Mouse (Mus musculus): ENCODE measurements around the gene Sox11. TPM values are rescaled to one million over a fixed set of nuclear protein-coding genes. Genes with fewer than 3 reads are reported as not detected.

The Sox11 gene
- total RNA-seq, 2 experiments from 2014 or later = 1.4 to 2.2 TPM

GRCm38 (mm10) chr12:27338116-27338515, 4.3 kb downstream of the Sox11 start:
- intact Hi-C loops (cut with DNase I; ENCODE audit: low total_unique reads) = no loop called here
- DNase-seq = no peak

DNA sequence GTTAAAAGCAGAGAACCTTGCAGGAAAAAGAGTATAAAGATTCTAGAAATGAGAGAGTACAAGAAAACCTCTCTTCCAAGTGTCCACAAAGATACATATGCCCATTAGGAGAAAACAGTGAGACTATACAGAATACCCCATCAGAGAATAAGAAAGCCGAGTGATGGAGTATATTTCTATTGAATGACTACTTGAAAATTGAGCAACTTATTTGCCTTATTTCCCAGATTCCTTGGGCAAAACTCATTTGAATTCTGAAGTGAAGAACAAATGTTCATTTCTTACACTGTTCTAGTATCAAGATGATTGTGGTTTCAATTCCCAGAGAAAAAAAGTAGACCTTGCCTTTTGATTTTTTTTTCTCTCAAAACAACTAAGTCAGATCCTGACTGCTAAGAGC, 4.9 kb downstream of the Sox11 start:
- no peak for DNase-seq
- intact Hi-C loops (cut with DNase I; ENCODE audit: low total_unique reads) = no loop called here

DNA sequence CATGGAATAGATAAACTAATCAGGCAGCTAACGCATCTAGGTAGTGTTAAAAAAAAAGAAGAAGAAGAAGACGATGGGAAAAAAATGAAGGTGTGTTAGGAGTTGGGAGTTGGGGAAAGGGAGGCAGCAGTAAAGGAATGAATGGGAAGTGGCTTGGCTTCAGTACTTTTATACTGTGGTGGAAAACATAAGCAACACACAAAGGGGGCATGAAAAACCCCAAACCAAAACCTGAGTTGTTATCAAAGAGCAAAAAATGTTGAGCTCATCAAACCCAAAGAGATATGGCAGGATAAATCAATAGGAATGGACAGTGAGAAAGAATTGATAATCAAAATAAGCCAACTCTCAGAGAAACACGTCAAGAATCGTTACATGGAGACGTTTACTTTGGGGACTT, 5.6 kb downstream of the Sox11 start:
- intact Hi-C loops (cut with DNase I; ENCODE audit: low total_unique reads) = no loop called here
- DNase-seq = no peak

DNA sequence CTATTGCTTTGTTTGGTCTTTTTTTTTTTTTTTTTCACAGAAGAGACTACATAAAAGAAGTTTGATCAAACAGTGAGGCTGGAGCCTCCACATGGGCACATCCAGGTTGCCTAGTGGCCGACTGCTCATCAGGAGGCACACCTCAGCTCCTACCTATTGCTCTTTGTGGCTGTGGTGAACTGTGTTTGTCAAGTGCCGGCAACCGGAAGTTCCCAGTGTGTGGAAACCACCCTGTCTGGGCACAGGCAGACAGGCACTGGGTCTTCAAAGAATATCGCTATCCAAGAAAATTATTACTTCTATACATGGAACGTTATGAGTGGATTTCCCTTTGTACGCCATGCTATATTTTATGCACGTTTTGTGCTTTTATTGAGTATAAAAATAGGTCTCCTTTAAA, 6.0 kb downstream of the Sox11 start:
- no peak for DNase-seq
- intact Hi-C loops (cut with DNase I; ENCODE audit: low total_unique reads) = no loop called here

DNA sequence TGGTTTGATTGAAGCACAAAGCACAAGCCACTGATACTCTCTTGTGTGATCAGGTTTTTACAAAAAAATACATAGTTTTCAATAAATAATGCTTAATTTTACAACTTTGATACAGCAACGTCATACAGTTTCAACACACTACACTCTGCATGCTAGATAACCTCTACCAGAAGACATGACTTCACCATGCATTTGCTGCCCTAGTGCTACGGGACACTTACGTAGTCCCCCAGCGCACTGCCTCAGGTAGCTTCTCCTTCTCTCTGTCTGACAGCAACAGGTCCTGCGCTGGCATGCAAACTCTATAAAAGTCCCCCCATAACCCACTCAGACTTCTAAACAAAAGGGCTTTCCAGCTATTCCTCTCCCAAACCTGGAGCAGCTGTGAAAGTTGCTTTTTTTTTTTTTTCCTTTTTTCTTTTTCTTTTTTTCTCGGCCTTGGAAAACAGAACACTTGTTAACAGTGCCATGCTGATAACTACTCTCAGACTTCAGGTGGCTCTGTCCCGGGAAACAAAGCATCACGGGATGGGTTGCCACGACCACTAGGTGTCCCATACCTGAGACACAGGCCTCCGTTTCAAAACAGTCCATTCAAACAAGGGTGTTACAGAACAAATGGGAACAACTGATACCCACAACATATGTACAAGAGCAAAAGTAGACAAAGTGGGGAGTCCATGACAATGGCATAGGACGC, 6.9 kb downstream of the Sox11 start:
- intact Hi-C loops (cut with DNase I; ENCODE audit: low total_unique reads) = no loop called here
- DNase-seq = no peak

- intact Hi-C loops (cut with DNase I; ENCODE audit: low total_unique reads) = no loop called here
- no peak for DNase-seq
Measured at GRCm38 (mm10) chr12:27333590-27333989, 8.8 kb downstream of the Sox11 start.

DNA sequence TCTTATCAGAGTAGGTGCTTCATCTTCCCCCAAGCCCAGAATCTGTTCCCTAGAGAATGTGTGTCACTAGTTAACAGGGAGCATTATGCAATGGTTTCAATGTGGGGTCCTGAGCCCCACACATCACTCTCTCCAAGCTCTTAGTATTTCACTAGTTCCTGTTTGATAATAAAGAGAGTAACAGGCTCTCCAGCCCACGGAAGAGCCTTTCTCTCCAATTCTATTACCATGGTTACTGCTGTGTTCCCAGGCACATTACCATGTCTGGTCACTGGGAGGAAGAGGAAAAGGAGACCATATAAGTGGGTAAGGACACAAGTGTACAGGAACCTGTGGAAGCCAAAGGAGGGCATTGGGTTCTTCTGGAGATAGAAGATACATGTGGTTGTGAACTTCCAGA, 19.0 kb downstream of the Sox11 start:
- DNase-seq = no peak
- intact Hi-C loops (cut with DNase I; ENCODE audit: low total_unique reads) = no loop called here

GRCm38 (mm10) chr12:27320705-27321104, 21.7 kb downstream of the Sox11 start:
- no peak for DNase-seq
- intact Hi-C loops (cut with DNase I; ENCODE audit: low total_unique reads) = no loop called here

GRCm38 (mm10) chr12:27312985-27313384, 29.4 kb downstream of the Sox11 start:
- intact Hi-C loops (cut with DNase I; ENCODE audit: low total_unique reads) = no loop called here
- no peak for DNase-seq

DNA sequence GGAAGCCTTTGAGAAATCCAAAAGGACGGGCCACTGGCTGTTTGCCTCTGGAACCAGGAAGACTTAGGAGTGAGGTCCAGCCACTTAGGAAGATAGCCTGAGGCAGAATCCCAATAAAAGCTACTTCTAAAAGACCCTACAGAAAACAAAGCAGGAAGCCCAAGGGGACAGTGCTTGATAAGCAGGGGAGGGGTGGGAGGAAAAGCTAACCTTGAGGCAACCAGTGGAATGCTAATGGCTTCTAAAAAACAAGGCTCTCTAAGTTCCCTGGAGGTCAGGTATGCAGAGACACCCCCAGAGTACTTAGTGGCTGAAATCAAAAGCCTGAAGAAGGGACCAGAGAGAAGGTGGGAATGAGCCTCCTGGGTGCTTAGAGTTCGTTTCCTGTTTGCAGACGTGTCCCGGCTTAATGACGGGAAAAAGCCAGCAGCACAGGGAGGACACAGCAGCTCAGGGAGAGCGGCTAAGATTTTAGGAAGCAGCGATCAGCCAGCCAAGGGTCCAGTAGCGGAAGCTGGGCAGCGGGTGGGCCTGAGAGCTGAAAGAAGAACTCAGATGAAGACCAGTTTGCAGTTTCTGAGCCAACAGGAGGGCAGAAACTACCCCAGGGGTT, 30.4 kb downstream of the Sox11 start:
- DNase-seq = no peak
- intact Hi-C loops (cut with DNase I; ENCODE audit: low total_unique reads) = no loop called here

GRCm38 (mm10) chr12:27311316-27311832, 31.0 kb downstream of the Sox11 start:
- intact Hi-C loops (cut with DNase I; ENCODE audit: low total_unique reads) = no loop called here
- no peak for DNase-seq

DNA sequence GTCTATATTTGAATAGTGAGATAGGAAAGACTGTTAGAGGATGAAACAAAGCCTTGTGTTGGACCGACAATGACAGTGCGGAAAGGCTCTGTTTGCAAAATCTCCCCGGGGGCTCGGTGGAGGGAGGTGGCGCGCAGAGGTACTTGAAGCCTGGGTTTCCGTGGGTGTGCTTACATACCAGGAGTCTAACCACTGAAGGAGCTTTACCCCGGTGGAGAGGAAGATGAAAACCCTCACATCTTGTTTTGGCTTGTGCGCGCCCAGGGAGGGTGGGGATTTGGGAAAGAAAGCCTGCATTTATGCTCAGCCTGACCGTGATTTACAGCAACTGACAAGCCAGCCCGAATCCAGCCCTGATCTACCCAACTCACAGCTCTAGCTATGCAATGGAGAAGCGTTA, 31.7 kb downstream of the Sox11 start:
- intact Hi-C loops (cut with DNase I; ENCODE audit: low total_unique reads) = no loop called here
- no peak for DNase-seq

- intact Hi-C loops (cut with DNase I; ENCODE audit: low total_unique reads) = no loop called here
- DNase-seq = no peak
Measured at GRCm38 (mm10) chr12:27309969-27310368, 32.4 kb downstream of the Sox11 start.

DNA sequence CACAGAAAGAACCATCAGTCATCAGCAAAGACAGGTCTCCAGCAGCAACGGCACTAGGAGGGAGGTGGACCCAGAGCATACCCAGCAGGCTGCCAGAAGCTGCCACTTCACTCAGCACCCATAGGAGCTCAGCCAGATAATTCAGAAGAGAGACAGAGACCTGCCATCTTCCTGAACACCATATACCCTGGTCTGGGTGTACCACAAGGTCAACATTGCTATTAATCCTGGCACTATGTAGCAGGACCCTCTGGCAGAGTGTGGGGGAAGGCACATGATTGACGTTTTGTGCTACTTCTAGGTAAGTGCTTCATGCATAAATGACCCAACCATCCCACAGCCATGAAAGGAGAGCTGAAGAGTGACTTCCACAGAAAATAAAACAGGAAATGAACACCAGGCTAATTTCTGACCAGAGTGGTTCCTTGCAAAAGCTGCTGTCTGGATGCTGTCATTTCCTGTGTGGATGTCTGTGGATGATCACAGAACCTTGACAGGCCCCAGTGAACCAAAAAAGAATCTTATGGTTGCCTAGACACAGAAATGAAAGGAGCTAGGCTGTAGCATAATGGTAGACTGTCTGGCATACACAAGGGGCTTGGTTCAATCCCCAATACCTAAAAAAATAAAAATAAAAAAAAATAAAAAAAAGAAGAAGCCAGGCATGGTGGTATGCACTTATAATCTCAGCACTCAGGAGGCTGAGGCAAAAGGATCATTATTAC, 37.5 kb downstream of the Sox11 start:
- no peak for DNase-seq
- intact Hi-C loops (cut with DNase I; ENCODE audit: low total_unique reads) = no loop called here

DNA sequence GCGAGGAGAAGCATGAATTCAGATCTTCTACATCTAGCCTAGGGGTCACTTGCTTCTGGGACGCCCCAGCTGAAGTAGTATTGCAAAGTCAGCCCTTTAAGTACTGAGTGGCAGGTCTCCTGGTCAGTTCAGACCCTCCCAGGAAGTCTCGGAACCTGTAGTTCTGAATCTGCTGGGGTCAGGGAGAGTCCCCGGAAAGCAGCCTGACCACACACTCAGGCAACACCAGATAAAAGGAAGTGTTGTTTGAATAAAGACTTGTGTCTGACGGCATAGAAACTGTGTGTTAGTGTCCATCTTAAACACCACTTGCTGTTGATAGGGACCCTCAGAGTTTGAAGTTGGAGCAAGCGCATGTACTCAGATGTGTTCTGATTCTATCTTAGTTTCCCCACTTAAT, 39.2 kb downstream of the Sox11 start:
- no peak for DNase-seq
- intact Hi-C loops (cut with DNase I; ENCODE audit: low total_unique reads) = no loop called here

- DNase-seq = no peak
- intact Hi-C loops (cut with DNase I; ENCODE audit: low total_unique reads) = no loop called here
Measured at GRCm38 (mm10) chr12:27298721-27299120, 43.7 kb downstream of the Sox11 start.

DNA sequence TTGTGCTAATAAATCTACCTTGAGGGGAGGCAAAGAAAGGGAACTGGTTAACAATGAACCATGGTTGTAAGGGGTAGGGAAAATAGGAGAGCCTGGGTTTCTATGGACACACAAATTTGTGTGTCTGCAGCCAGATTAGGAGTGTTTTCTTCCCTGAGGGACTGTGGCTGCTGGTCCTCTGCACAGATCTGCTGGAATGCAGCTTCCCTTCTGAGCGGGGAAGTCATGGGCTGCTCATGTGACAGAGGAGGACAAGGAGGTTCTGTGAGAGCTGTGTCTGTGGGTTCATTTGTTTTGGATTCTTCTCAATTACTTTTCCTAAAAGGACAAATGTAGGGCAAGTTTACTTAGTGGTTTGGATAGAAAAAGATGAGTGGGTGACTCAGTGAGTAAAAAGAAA, 48.2 kb downstream of the Sox11 start:
- DNase-seq = no peak
- intact Hi-C loops (cut with DNase I; ENCODE audit: low total_unique reads) = no loop called here

GRCm38 (mm10) chr12:27293736-27294135, 48.6 kb downstream of the Sox11 start:
- intact Hi-C loops (cut with DNase I; ENCODE audit: low total_unique reads) = no loop called here

GRCm38 (mm10) chr12:27293208-27293607, 49.2 kb downstream of the Sox11 start:
- intact Hi-C loops (cut with DNase I; ENCODE audit: low total_unique reads) = no loop called here
- DNase-seq = no peak

More at GRCm38 (mm10) chr12:27293736-27294135, 48.6 kb downstream of the Sox11 start:
- no peak for DNase-seq
